Mouse (Mus musculus) hindbrain, postnatal 0 days (tissue): ENCODE measurements around the gene Usp45. TPM values are rescaled to one million over a fixed set of nuclear protein-coding genes. Genes with fewer than 3 reads are reported as not detected.
A peak's percentile ranks its signal among the peaks of the same experiment; 100 is the strongest.

Source experiments
- ATAC-seq: fragments of 200-750 bp; cut with Nextera tagmentation; 2 replicates; pipeline ENCODE4 v1.8.0; 2017; ENCODE audit warnings: mild to moderate bottlenecking, moderate TSS enrichment, moderate library complexity
- DNase-seq: peaks from one replicate; pipeline ENCODE4 v3.0.0-alpha.2; 2015; ENCODE audit warnings: low spot score
- H3K27ac ChIP-seq: fragments of 300-500 bp; sonication (generic); 2 replicates; pipeline ENCODE4 v1.5.1; 2014; ENCODE audit warnings: mild to moderate bottlenecking
- H3K27me3 ChIP-seq: fragments of 300-500 bp; sonication (generic); 2 replicates; pipeline ENCODE4 v1.6.1; 2014; ENCODE audit warnings: low read length, mixed read lengths; ENCODE audit not compliant: insufficient read depth
- H3K36me3 ChIP-seq: fragments of 300-500 bp; sonication (generic); 2 replicates; pipeline ENCODE4 v1.6.1; 2014; ENCODE audit warnings: low read length, mixed read lengths; ENCODE audit not compliant: insufficient read depth
- H3K4me1 ChIP-seq: fragments of 300-500 bp; sonication (generic); 2 replicates; pipeline ENCODE4 v1.6.1; 2014; ENCODE audit warnings: antibody characterized with exemption, low read length, mixed read lengths; ENCODE audit not compliant: insufficient read depth
- H3K4me2 ChIP-seq: fragments of 300-500 bp; sonication (generic); 2 replicates; pipeline ENCODE4 v1.6.1; 2014; ENCODE audit warnings: low read depth, mild to moderate bottlenecking, low read length, moderate library complexity, mixed read lengths
- H3K4me3 ChIP-seq: fragments of 300-500 bp; sonication (generic); 2 replicates; pipeline ENCODE4 v1.5.1; 2014; ENCODE audit warnings: low read length
- H3K9ac ChIP-seq: fragments of 300-500 bp; sonication (generic); replicated peaks from 2 replicates; pipeline ENCODE4 v1.6.1; 2014; ENCODE audit warnings: mild to moderate bottlenecking, low read length, moderate library complexity, mixed read lengths
- H3K9me3 ChIP-seq: fragments of 300-500 bp; sonication (generic); 2 replicates; pipeline ENCODE4 v1.6.1; 2016; ENCODE audit warnings: low read length, mixed read lengths
- CTCF ChIP-seq: IDR thresholded peaks from 2 replicates; pipeline ENCODE4 v1.5.1; 2016; ENCODE audit warnings: antibody characterized with exemption, control low read depth, low read depth
- WGBS: fragments of 180-500 bp; shearing (Covaris S2); extraction: QIAGEN DNeasy Blood & Tissue Kit; methylation state at CpG from one replicate; pipeline ENCODE4 v1.1.7; 2014; 5-methylcytosine and 5-hydroxymethylcytosine counted together
- polyA plus RNA-seq: library from polyadenylated mRNA; unstranded; fragments of >200 nt; fragmentation: Nextera tagmentation; extraction: Ambion mirVana; gene quantifications from 2 replicates; pipeline ENCODE4 v1.2.1, GENCODE M21; 2015
- total RNA-seq: library from RNA; depleted of rRNA; stranded (reverse); fragments of >200 nt; gene quantifications from 2 replicates; pipeline ENCODE4 v1.2.3, GENCODE M21; 2014

The Usp45 gene
- total and polyA plus RNA-seq, 2 experiments from 2014 or later = 4.2 to 8.5 TPM

GRCm38 (mm10) chr4:21745723-21746122, 21.2 kb upstream of the Usp45 start:
- WGBS = 81% methylated on average over 5 of the region's 5 CpGs
- Histone ChIP-seq H3K4me3 (no peak overlapping the region), H3K4me1 (no peaks in the 10 kb centered on the region), H3K9ac (no peak overlapping the region), H3K4me2 (no peak overlapping the region), H3K9me3 (no peaks in the 10 kb centered on the region), H3K27ac (no peak overlapping the region), H3K36me3 (peaks cover 8% of the 10 kb centered on the region; the same call in 1 of the 2 replicates), H3K27me3 (no peaks in the 10 kb centered on the region)
- DNase-seq = no peak
- ATAC-seq = no peak
- no peak for TF ChIP-seq CTCF

- ATAC-seq (no peak), DNase-seq (no peak)
- Histone ChIP-seq H3K4me3 (no peak overlapping the region), H3K9me3 (no peaks in the 10 kb centered on the region), H3K9ac (no peak overlapping the region), H3K36me3 (no peaks in the 10 kb centered on the region), H3K27me3 (no peaks in the 10 kb centered on the region), H3K27ac (no peak overlapping the region), H3K4me2 (no peak overlapping the region), H3K4me1 (no peaks in the 10 kb centered on the region)
- no peak for TF ChIP-seq CTCF
- 72% methylated on average over 4 of the region's 4 CpGs for WGBS
These were observed 11.7 kb upstream of the Usp45 start for GRCm38 (mm10) chr4:21755123-21755789.

GRCm38 (mm10) chr4:21758860-21759259, 8.1 kb upstream of the Usp45 start:
- no peaks in the 10 kb centered on the region for H3K36me3 ChIP-seq
- no peak overlapping the region for H3K4me2 ChIP-seq

GRCm38 (mm10) chr4:21761416-21762160, 5.4 kb upstream of the Usp45 start:
- TF ChIP-seq CTCF = no peak
- no peak overlapping the region for H3K27ac ChIP-seq
- no peak overlapping the region for H3K9ac ChIP-seq
- 69% methylated on average over 9 of the region's 9 CpGs for WGBS
- H3K4me3 ChIP-seq = no peak overlapping the region
- H3K27me3 ChIP-seq = no peaks in the 10 kb centered on the region
- no peaks in the 10 kb centered on the region for H3K4me1 ChIP-seq
- H3K9me3 ChIP-seq = no peaks in the 10 kb centered on the region
- no peaks in the 10 kb centered on the region for H3K36me3 ChIP-seq
- DNase-seq (peak; percentile 34), ATAC-seq (no peak)
- no peak overlapping the region for H3K4me2 ChIP-seq

More at GRCm38 (mm10) chr4:21758860-21759259, 8.1 kb upstream of the Usp45 start:
- Histone ChIP-seq H3K9ac (no peak overlapping the region), H3K27ac (no peak overlapping the region), H3K27me3 (no peaks in the 10 kb centered on the region), H3K9me3 (no peaks in the 10 kb centered on the region), H3K4me3 (no peak overlapping the region), H3K4me1 (no peaks in the 10 kb centered on the region)
- 45% methylated on average over 1 of the region's 1 CpGs for WGBS
- DNase-seq = no peak
- TF ChIP-seq CTCF = peak; percentile 20; the same call in 1 of the 2 replicates
- no peak for ATAC-seq

GRCm38 (mm10) chr4:21763827-21764226, 3.1 kb upstream of the Usp45 start:
- H3K4me3 ChIP-seq = no peak overlapping the region
- ATAC-seq (no peak), DNase-seq (no peak)
- no peaks in the 10 kb centered on the region for H3K9me3 ChIP-seq
- WGBS = 83% methylated on average over 4 of the region's 4 CpGs
- TF ChIP-seq CTCF = no peak
- no peaks in the 10 kb centered on the region for H3K4me1 ChIP-seq
- H3K27me3 ChIP-seq = no peaks in the 10 kb centered on the region
- H3K36me3 ChIP-seq = no peaks in the 10 kb centered on the region
- no peak overlapping the region for H3K9ac ChIP-seq
- H3K4me2 ChIP-seq = no peak overlapping the region
- no peak overlapping the region for H3K27ac ChIP-seq

- ATAC-seq = peak; percentile 1; the same call in 1 of the 2 replicates
These were observed 639 bp upstream of the Usp45 start for GRCm38 (mm10) chr4:21766171-21766862.

More at GRCm38 (mm10) chr4:21766171-21766862, 639 bp upstream of the Usp45 start:
- Histone ChIP-seq H3K9me3 (no peaks in the 10 kb centered on the region), H3K9ac (peak overlapping the region; percentile 68), H3K4me1 (no peaks in the 10 kb centered on the region), H3K27ac (peak overlapping the region; percentile 83), H3K27me3 (no peaks in the 10 kb centered on the region), H3K4me3 (peak overlapping the region; percentile 69), H3K36me3 (no peaks in the 10 kb centered on the region), H3K4me2 (peak overlapping the region; percentile 63)
- DNase-seq = peak; percentile 11
- WGBS = 10% methylated on average over 14 of the region's 14 CpGs
- TF ChIP-seq CTCF = no peak
